Mouse (Mus musculus): ENCODE results near the gene Stk26. TPM values are rescaled to one million over a fixed set of nuclear protein-coding genes. Genes with fewer than 3 reads are reported as not detected.

Stk26 gene
- polyA plus RNA-seq, 1 experiment from 2014 or later = not detected

DNA sequence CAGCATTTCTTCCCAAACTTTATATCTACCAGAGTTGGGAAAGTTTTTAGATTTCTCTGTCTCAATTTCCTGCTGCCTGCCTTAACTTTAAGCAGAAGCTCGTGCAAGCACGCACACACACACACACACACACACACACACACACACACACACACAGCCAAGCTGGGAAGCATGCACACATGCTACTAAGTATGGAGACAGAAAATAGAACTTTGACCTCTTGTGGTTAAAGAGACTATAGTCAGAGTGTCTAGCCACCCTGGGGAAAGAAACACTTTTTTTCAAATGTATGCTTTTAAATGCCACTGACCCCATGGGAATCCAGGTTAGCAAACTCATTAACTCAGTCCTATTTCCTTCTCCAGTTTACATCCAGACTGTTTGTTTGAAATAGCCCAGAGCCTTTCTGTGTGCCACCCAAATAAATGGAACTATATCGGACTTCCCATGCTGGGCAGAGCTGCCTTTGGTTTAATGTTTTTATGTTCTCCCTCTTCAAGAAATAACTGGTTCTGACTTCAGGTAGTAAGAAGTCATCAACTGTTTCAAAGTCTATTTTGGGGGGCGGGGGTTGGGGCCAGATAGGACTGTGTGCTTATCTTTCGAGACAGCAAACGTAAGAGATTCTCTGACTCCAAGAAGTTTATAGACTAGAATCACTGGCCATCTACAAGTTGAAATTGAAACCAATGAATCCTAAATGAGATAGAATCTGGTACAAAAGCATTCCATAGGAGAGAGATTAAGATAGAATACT is 9.8 kb downstream of the Stk26 start:
- peaks cover 70% of the 10 kb centered on the region for H3K27me3 ChIP-seq
- DNase-seq (ENCODE audit: low read depth, low spot score) = no peak
- ChIA-PET CTCF (no interaction called here), POLR2A (interaction anchor here (0.6 kb wide), 1 partner anchor 1407 kb away, joined by 3 read pairs; no protein-coding TSS in a partner anchor)
- TF ChIP-seq CTCF (IDR thresholded peaks at IDR 0.05) = no peak
- in situ Hi-C loops (cut with MboI; ENCODE audit: low pct_unique_long_range_greater_than_20kb) = no loop called here
- ATAC-seq = no peak

DNA sequence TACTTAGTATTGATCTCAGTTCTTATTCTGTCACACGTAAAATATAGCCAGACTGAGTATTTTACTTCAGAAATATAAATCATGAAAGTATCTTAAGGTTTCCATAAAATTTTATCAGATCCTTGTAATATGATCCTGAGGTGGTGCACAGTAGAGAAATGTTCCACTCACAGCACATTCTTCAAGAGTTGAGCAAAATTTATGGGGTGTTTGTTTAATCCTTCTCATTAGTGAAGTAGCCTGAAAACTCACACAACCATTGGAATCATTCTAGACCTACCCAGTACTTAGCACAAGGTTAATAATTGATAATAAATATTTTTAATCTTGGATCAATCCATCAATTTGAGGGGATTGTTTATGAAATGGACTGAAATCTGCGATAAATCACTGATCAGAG is 22.9 kb downstream of the Stk26 start:
- ChIA-PET CTCF (no interaction called here), POLR2A (no interaction called here)
- in situ Hi-C loops (cut with MboI; ENCODE audit: low pct_unique_long_range_greater_than_20kb) = no loop called here
- DNase-seq (ENCODE audit: low read depth, low spot score) (no peak), ATAC-seq (no peak)
- TF ChIP-seq CTCF (IDR thresholded peaks at IDR 0.05) = no peak
- peaks cover 72% of the 10 kb centered on the region for H3K27me3 ChIP-seq

DNA sequence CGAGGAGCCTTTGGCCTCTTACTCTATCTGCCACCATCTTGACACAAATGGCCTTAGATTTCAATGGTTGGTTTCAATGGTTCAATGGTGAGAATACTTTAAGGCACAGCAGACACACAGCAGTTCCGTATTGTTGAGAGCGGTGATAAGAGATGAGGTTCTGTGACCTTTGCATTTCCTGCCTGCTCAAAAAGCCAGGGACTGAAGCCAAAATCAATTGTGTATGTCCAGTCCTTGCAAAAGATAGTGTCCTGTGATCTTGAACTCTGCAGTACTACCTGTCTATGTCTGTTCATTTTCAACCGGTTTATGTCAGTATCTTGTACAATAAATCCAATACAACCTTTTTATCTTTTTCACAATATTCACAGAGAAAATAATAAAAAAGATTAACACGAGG is 23.9 kb downstream of the Stk26 start:
- TF ChIP-seq CTCF (IDR thresholded peaks at IDR 0.05) = no peak
- H3K27me3 ChIP-seq = peaks cover 78% of the 10 kb centered on the region
- ATAC-seq = no peak
- DNase-seq (ENCODE audit: low read depth, low spot score) = no peak
- POLR2A ChIA-PET = no interaction called here
- CTCF ChIA-PET = no interaction called here
- in situ Hi-C loops (cut with MboI; ENCODE audit: low pct_unique_long_range_greater_than_20kb) = no loop called here

DNA sequence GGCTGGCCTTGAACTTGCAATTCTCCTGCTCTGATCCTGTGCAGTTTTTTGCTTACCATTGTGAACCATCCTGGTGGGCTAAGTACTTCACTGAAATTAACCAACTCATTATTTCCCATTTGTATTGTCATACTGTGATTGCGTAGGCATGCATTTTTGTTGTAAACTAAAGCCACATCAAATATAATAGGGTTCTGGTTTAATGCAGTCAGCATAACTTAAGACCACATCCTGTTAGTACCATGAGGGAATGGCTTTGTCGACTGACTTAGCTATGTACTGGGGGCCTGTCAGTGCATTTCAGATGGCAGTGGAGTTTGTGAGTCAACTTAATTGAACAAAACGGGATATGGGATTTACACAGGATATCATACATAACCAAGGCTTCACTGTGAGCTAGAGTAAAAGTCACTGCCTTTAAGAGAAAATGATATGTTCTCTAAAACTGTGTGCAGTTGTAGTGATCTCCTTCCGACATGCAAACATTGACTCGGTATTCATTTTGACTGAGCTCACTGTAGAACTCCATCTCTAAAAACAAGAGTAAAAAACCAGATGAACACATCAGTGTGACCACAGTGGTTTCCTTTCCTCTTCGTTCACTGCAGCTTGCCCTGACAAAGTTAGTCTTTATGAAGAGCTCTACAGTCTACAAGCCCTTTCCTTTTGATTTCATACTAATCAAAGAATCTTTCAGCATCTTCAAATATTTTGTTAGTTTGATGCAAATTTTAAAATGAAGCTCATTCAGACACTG is 33.6 kb downstream of the Stk26 start:
- POLR2A ChIA-PET = no interaction called here
- peaks cover 75% of the 10 kb centered on the region for H3K27me3 ChIP-seq
- no peak for TF ChIP-seq CTCF (IDR thresholded peaks at IDR 0.05)
- in situ Hi-C loops (cut with MboI; ENCODE audit: low pct_unique_long_range_greater_than_20kb) = no loop called here
- ATAC-seq = no peak
- CTCF ChIA-PET = no interaction called here
- no peak for DNase-seq (ENCODE audit: low read depth, low spot score)

DNA sequence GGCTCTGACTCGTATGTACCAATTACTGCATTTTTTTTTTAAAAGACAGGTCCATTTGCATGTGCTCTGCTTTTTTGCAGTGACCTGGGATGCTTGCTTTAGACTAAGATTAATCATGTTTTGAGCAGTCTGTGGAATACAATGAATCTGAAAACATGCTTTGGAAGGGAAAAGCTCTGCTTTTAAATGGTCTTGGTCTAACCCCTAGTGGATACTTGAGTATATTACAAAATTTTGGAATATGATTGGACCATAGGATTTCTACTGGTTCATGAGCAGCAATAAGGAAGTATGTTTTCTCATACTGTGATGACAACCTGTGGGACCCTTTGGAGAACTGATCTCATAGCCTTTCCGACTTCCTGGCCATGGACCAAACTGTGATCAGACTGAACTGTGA is 47.2 kb downstream of the Stk26 start:
- in situ Hi-C loops (cut with MboI; ENCODE audit: low pct_unique_long_range_greater_than_20kb) = no loop called here
- DNase-seq (ENCODE audit: low read depth, low spot score) (no peak), ATAC-seq (no peak)
- TF ChIP-seq CTCF (IDR thresholded peaks at IDR 0.05) = peak; percentile 9
- H3K27me3 ChIP-seq = peaks cover 93% of the 10 kb centered on the region
- ChIA-PET POLR2A (no interaction called here), CTCF (no interaction called here)

DNA sequence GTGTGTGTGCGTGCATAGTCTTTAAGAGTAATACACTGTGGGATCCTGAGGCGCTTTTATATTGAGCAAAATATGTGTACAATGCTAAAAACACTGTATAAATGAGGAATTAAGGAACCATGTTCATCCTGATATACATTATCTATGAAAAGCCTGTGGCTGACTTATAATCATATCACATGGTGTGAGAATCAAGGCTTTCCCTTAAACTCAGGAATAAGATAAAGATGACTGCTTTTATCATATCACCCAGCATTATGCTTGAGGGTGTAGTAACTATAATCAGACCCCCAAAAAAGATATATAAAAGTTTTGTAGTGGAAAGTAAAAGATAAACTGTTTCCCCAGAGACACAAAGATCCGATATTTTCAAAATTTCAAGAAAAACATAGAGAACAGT is 62.6 kb downstream of the Stk26 start:
- H3K27me3 ChIP-seq = peaks cover 53% of the 10 kb centered on the region
- DNase-seq (ENCODE audit: low read depth, low spot score) (no peak), ATAC-seq (no peak)
- in situ Hi-C loops (cut with MboI; ENCODE audit: low pct_unique_long_range_greater_than_20kb) = no loop called here
- ChIA-PET POLR2A (no interaction called here), CTCF (no interaction called here)
- TF ChIP-seq CTCF (IDR thresholded peaks at IDR 0.05) = no peak

DNA sequence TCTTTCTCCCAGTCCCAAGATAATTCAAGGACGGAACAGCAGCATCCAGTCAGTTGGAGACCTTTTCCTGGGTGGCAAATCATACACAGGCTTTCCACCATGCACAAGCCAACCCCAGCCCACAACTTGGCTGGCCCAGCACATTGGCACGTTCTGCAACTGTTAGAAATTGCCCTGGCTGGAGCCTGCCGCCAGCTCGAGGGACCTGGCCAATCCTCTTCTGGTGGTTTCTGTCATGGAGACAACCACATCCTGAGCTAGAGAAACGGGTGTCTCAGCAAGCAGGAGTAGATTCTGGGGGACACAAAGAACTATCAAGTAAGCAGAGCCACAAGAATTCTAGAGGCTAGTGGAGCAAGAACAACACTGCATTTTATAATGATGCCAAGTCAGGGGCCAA is 69.1 kb downstream of the Stk26 start:
- DNase-seq (ENCODE audit: low read depth, low spot score) (no peak), ATAC-seq (no peak)
- peaks cover 61% of the 10 kb centered on the region for H3K27me3 ChIP-seq
- in situ Hi-C loops (cut with MboI; ENCODE audit: low pct_unique_long_range_greater_than_20kb) = no loop called here
- ChIA-PET POLR2A (no interaction called here), CTCF (no interaction called here)
- TF ChIP-seq CTCF (IDR thresholded peaks at IDR 0.05) = no peak

DNA sequence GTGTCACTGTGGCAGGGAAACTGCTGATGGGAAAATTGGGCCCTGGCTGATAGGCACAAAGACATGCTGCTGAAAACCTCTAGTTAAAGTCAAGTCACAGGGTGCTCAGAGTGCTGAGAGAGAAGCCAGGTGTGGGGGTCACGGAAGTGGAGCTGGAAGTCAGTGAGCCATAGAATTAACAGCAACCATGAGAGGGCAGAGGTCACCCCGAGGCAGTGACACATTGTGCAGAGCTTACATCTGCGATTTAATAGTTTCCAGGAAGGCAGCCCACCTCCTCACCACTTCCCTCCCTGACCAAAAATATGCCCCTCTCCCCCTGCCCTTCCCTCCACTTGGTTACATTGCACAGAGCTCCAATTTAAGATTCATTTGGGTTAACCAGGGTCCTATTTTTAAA is 76.5 kb downstream of the Stk26 start:
- DNase-seq (ENCODE audit: low read depth, low spot score) = no peak
- POLR2A ChIA-PET = no interaction called here
- no peak for TF ChIP-seq CTCF (IDR thresholded peaks at IDR 0.05)
- in situ Hi-C loops (cut with MboI; ENCODE audit: low pct_unique_long_range_greater_than_20kb) = no loop called here
- H3K27me3 ChIP-seq = peaks cover 56% of the 10 kb centered on the region
- no peak for ATAC-seq
- CTCF ChIA-PET = no interaction called here

DNA sequence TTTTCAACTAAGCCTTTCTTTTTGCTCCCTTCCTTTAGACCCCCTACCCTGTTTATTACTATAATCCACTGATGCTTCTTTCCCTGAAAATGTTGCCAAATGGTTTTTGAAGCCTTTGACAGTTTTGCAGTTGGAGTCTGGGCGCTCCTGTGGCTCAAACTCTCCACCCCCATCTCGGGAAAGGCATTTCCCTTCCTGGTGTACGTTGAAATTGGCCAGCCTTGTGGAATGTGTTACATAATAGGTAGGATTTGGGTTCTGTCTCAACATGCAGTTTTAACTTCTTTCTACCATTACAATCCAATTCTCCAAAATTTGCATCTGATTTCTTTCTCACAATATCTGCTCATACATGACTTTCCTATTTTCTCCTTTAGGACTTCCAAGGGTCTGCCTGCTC is 77.9 kb downstream of the Stk26 start:
- in situ Hi-C loops (cut with MboI; ENCODE audit: low pct_unique_long_range_greater_than_20kb) = no loop called here

DNA sequence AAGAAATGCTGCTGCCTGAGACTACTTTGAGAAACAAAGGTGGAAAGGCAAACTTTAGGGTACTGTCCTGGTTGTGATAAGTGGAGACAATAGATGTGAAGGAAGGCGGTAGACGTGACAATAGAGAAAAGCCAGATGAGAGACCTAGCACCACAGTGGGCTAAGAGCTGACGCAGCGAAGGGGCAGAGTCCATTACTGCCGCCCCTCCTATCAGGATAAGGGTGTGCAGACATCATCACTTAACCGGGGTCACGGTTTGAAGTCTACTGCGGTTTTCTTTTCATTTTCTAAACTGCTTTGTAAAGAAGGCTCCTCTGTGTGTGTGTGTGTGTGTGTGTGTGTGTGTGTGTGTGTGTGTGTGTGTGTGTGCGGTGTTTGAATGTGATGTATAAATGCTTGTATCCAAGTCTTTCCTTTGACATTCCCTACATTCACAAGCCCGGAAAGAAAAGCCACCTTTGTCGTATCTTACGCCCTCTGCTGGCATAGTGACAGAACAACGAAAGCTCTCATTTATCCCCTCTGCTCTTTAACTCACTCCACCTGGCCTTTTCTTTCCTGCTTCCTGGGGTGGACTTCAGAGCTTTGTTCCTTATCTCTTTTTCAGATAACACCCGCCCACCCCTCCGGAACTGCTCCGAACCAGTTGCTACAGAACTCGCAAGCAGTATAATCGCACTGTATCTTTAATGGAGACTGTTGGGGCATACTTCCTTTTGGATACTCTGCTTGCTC is 84.0 kb downstream of the Stk26 start:
- ChIA-PET CTCF (interaction anchor here (0.9 to 1.3 kb wide), 2 partner anchors 14 to 267 kb away, joined by 4 to 6 read pairs; no protein-coding TSS in a partner anchor), POLR2A (no interaction called here)
- in situ Hi-C loops (cut with MboI; ENCODE audit: low pct_unique_long_range_greater_than_20kb) = loop anchor here (10.0 kb wide), 1 partner anchor 250 kb away; no protein-coding TSS in a partner anchor
- peak; percentile 38 for TF ChIP-seq CTCF (IDR thresholded peaks at IDR 0.05)
- ATAC-seq = no peak
- peaks cover 32% of the 10 kb centered on the region for H3K27me3 ChIP-seq
- DNase-seq (ENCODE audit: low read depth, low spot score) = no peak

More for the DNA sequence above, 77.9 kb downstream of the Stk26 start:
- H3K27me3 ChIP-seq = peaks cover 51% of the 10 kb centered on the region
- ChIA-PET CTCF (no interaction called here), POLR2A (no interaction called here)
- no peak for TF ChIP-seq CTCF (IDR thresholded peaks at IDR 0.05)
- DNase-seq (ENCODE audit: low read depth, low spot score) (no peak), ATAC-seq (no peak)

All from Patski (cell line).